Mouse (Mus musculus) small intestine, adult 2 months (tissue): ENCODE data around the gene Dock8.

Source experiments
- CTCF ChIP-seq: fragments of 200-500 bp; IDR thresholded peaks from 2 replicates; pipeline ENCODE4 v1.5.1; 2012; ENCODE audit warnings: low read depth, mild to moderate bottlenecking, control low read depth, inconsistent platforms, low read length, moderate library complexity, mixed read lengths; ENCODE audit not compliant: insufficient replicate concordance, insufficient read length; ENCODE audit errors: extremely low read depth
- POLR2A ChIP-seq: fragments of 200-500 bp; IDR thresholded peaks from 2 replicates; pipeline ENCODE4 v1.6.1; 2012; ENCODE audit warnings: low read depth, mild to moderate bottlenecking, control low read depth, inconsistent platforms, low read length, moderate library complexity

DNA sequence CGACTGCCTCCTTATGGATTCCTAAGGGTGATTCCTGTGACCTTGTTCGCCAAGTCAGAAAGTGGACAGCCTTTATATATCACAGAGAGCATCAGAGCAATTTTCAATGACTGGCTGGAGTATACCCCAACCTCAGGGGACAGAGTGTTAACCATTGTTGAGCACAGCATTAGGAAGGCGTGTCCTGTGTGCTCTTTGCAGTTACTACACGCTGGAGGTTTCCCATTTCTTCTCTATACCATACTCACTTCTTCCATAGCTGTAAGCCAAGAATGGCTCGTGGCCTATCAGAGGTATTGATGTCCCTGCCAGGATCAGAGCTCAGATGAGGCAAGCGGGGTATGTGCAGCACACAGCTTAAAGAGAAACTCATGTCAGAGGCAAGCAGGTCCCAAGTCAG, 181.2 kb downstream of the Dock8 start:
- TF ChIP-seq POLR2A (no peak), CTCF (no peak)
